Comparison of ENCODE assay signal across 11 mouse cellular contexts in genomic region chr5:135843418-135843817, GRCm38 (mm10). TPM values are rescaled to one million over a fixed set of nuclear protein-coding genes. Genes with fewer than 3 reads are reported as not detected.
A peak's percentile ranks its signal among the peaks of the same experiment; 100 is the strongest.
DNase-seq lines count a peak whose midpoint lies in the region; ATAC-seq and TF ChIP-seq lines count a peak whose summit lies in the region.
"Had no signal": no experiment of that assay in that cellular context is flagged by ENCODE, and none has a peak within 500 bp of the region (broad histone marks: within the 10 kb centered on the region; RNA-seq: fewer than 3 reads in every experiment).

No protein-coding gene starts in this region.

- H3K4me3 ChIP-seq in G1E (ENCODE audit: low read depth, low read length) = no peak overlapping the region
- no peak overlapping the region for H3K4me3 ChIP-seq in liver, postnatal 0 days (ENCODE audit: low read depth, low read length)
- no peak overlapping the region for H3K4me3 ChIP-seq in forebrain, postnatal 0 days (ENCODE audit: low read depth, low read length)
- H3K4me3 ChIP-seq: midbrain, embryonic 12.5 days; stomach, embryonic 15.5 days had no signal

- H3K4me2 ChIP-seq in liver, postnatal 0 days (ENCODE audit: low read depth, low read length) = no peak overlapping the region
- no peak overlapping the region for H3K4me2 ChIP-seq in forebrain, postnatal 0 days (ENCODE audit: low read depth)
- H3K4me2 ChIP-seq: midbrain, embryonic 12.5 days; stomach, embryonic 15.5 days had no signal

- no peak overlapping the region for H3K9ac ChIP-seq in liver, postnatal 0 days (replicated peaks)
- no peak overlapping the region for H3K9ac ChIP-seq in forebrain, postnatal 0 days
- H3K9ac ChIP-seq: midbrain, embryonic 12.5 days; stomach, embryonic 15.5 days had no signal

- no peak overlapping the region for H3K27ac ChIP-seq in liver, postnatal 0 days (ENCODE audit: low read depth)
- no peak overlapping the region for H3K27ac ChIP-seq in forebrain, postnatal 0 days (ENCODE audit: low read depth, low read length)
- H3K27ac ChIP-seq: midbrain, embryonic 12.5 days; stomach, embryonic 15.5 days had no signal

- WGBS in liver, postnatal 0 days (ENCODE audit: insufficient replicate concordance) = 25% methylated on average over 5 of the region's 5 CpGs
- WGBS in forebrain, postnatal 0 days = 26% methylated on average over 5 of the region's 5 CpGs

- H3K4me1 ChIP-seq in G1E (ENCODE audit: insufficient read depth, low read depth, low read length) = no peaks in the 10 kb centered on the region
- no peaks in the 10 kb centered on the region for H3K4me1 ChIP-seq in liver, postnatal 0 days (ENCODE audit: insufficient read depth)
- H3K4me1 ChIP-seq in forebrain, postnatal 0 days (ENCODE audit: insufficient read depth) = no peaks in the 10 kb centered on the region
- H3K4me1 ChIP-seq: midbrain, embryonic 12.5 days; stomach, embryonic 15.5 days had no signal

- no peaks in the 10 kb centered on the region for H3K27me3 ChIP-seq in G1E (ENCODE audit: insufficient read depth, low read length)
- H3K27me3 ChIP-seq in liver, postnatal 0 days (ENCODE audit: insufficient read depth, low read length) = no peaks in the 10 kb centered on the region
- H3K27me3 ChIP-seq in forebrain, postnatal 0 days (ENCODE audit: insufficient read depth, low read length) = no peaks in the 10 kb centered on the region
- H3K27me3 ChIP-seq: stomach, embryonic 15.5 days had no signal

- DNase-seq in kidney, adult 9 months = peak; percentile 19
- no peak for DNase-seq in kidney, adult 11 months
- DNase-seq in G1E (ENCODE audit: low spot score) = peak; percentile 22
- peak; percentile 67 to 78 for DNase-seq in adrenal gland, postnatal 36 days
- DNase-seq in liver, postnatal 0 days = peak; percentile 59
- DNase-seq in forebrain, postnatal 0 days = no peak
- DNase-seq in right cerebral cortex, postnatal 36 days (ENCODE audit: low spot score in 2 of 2) = no peak

- H3K9me3 ChIP-seq in G1E (replicated peaks) = 0 out of 2 replicates have a peak, but pooled peaks cover 4% of the 10 kb centered on the region
- H3K9me3 ChIP-seq in liver, postnatal 0 days (ENCODE audit: low read length) = no peaks in the 10 kb centered on the region
- H3K9me3 ChIP-seq in forebrain, postnatal 0 days (ENCODE audit: low read length) = no peaks in the 10 kb centered on the region
- H3K9me3 ChIP-seq: midbrain, embryonic 12.5 days; stomach, embryonic 15.5 days had no signal

- TF ChIP-seq EP300 in liver, postnatal 0 days (IDR thresholded peaks at IDR 0.05; ENCODE audit: low read depth) = no peak

- TF ChIP-seq CTCF in G1E (IDR thresholded peaks at IDR 0.05; ENCODE audit: low read depth, low read length) = no peak
- TF ChIP-seq CTCF in liver, postnatal 0 days (IDR thresholded peaks at IDR 0.05; ENCODE audit: low read depth) = no peak
- TF ChIP-seq CTCF in forebrain, postnatal 0 days (IDR thresholded peaks at IDR 0.05; ENCODE audit: low read depth) = no peak

- no peak for ATAC-seq in G1E (ENCODE audit: extremely low read depth, insufficient number of reproducible peaks, low FRiP score, poor library complexity, severe bottlenecking)
- ATAC-seq in liver, postnatal 0 days = no peak
- ATAC-seq in frontal cortex, adult (ENCODE audit: low TSS enrichment) = no peak
- no peak for ATAC-seq in forebrain, postnatal 0 days

- H3K36me3 ChIP-seq in G1E (replicated peaks) = no peaks in the 10 kb centered on the region
- no peaks in the 10 kb centered on the region for H3K36me3 ChIP-seq in liver, postnatal 0 days (replicated peaks; ENCODE audit: insufficient read depth, low read length)
- peaks cover 9% of the 10 kb centered on the region; the same call in 1 of the 2 replicates for H3K36me3 ChIP-seq in forebrain, postnatal 0 days (ENCODE audit: insufficient read depth)
- H3K36me3 ChIP-seq: stomach, embryonic 15.5 days had no signal

RNA-seq across cellular contexts. Expression of gene Srrm3, which starts 36.7 kb away (rescaled TPM):
- total RNA-seq in G1E (2014; fragmentation: Nextera tagmentation) (not detected in 2 replicates), G1E (2017) (0.38 and 0.41 TPM in 2 replicates)
- polyA plus RNA-seq in G1E (2012) = not detected in 2 replicates
- 1 to 10 TPM; 1.6 to 3.4 TPM for total RNA-seq in adrenal gland, postnatal 36 days (2021)
- not detected in 2 replicates for polyA plus RNA-seq in liver, postnatal 0 days (2015; fragmentation: Nextera tagmentation; extraction: Ambion mirVana)
- 60.2 and 70.5 TPM in 2 replicates for total RNA-seq in forebrain, postnatal 0 days (2014; rRNA removed)
- polyA plus RNA-seq in forebrain, postnatal 0 days (2015; fragmentation: Nextera tagmentation; extraction: Ambion mirVana) = 39.4 and 44.6 TPM in 2 replicates
- total RNA-seq: gastrocnemius, adult 18-20 months had no signal

RNA-seq across cellular contexts. Expression of gene Hspb1, which starts 44.3 kb away (rescaled TPM):
- not detected in 2 replicates for total RNA-seq in G1E (2014; fragmentation: Nextera tagmentation)
- total RNA-seq in G1E (2017) = 0.12 TPM in 1 of 2 replicates, not detected in the other
- not detected in 2 replicates for polyA plus RNA-seq in G1E (2012)
- 100 to 1,000 TPM in 1 of 2 experiments, 10 to 100 TPM in 1; 85.2 to 330 TPM for total RNA-seq in adrenal gland, postnatal 36 days (2021)
- 4.5 and 9.1 TPM in 2 replicates for polyA plus RNA-seq in liver, postnatal 0 days (2015; fragmentation: Nextera tagmentation; extraction: Ambion mirVana)
- total RNA-seq in forebrain, postnatal 0 days (2014; rRNA removed) = 9.8 and 11.5 TPM in 2 replicates
- 9.2 and 11.2 TPM in 2 replicates for polyA plus RNA-seq in forebrain, postnatal 0 days (2015; fragmentation: Nextera tagmentation; extraction: Ambion mirVana)

Comparison
In these comparisons a context has a peak if more than half of its experiments do, and no peak if none do; other contexts are left out.
1. DNase-seq: peak in kidney, adult 9 months (single experiment), G1E (single experiment), adrenal gland, postnatal 36 days (2 of 2) and liver, postnatal 0 days (single experiment); none in kidney, adult 11 months (single experiment), forebrain, postnatal 0 days (single experiment) and right cerebral cortex, postnatal 36 days (0 of 2).
2. RNA of gene Srrm3, which starts 36.7 kb away (total RNA-seq): 60.2 to 70.5 TPM in forebrain, postnatal 0 days; 1.6 to 3.4 TPM in adrenal gland, postnatal 36 days and 0.38 to 0.41 TPM in G1E; every median in the first group is over 10 times any median in the second.